In genomic region chr9:96909503-96909902, GRCm38 (mm10) we compare ENCODE assay signal across 16 mouse cellular contexts.
"Had no signal": no experiment of that assay in that cellular context is flagged by ENCODE, and none has a peak within 500 bp of the region (broad histone marks: within the 10 kb centered on the region; RNA-seq: fewer than 3 reads in every experiment).

No protein-coding gene starts in this region.

- H3K4me1 ChIP-seq: neural tube, embryonic 15.5 days; stomach, embryonic 15.5 days had no signal

- H3K4me3 ChIP-seq: neural tube, embryonic 13.5 days; neural tube, embryonic 15.5 days; stomach, embryonic 15.5 days had no signal

- H3K27ac ChIP-seq: neural tube, embryonic 13.5 days; neural tube, embryonic 15.5 days; stomach, embryonic 15.5 days; stomach, postnatal 0 days had no signal

- H3K9ac ChIP-seq: neural tube, embryonic 13.5 days; neural tube, embryonic 15.5 days; stomach, embryonic 15.5 days had no signal

- H3K36me3 ChIP-seq: neural tube, embryonic 13.5 days; neural tube, embryonic 15.5 days; stomach, embryonic 15.5 days had no signal

- H3K4me2 ChIP-seq: neural tube, embryonic 13.5 days; neural tube, embryonic 15.5 days; stomach, embryonic 15.5 days had no signal

- H3K9me3 ChIP-seq: neural tube, embryonic 13.5 days; neural tube, embryonic 15.5 days; stomach, embryonic 15.5 days had no signal

- H3K27me3 ChIP-seq: neural tube, embryonic 13.5 days; neural tube, embryonic 15.5 days; stomach, embryonic 15.5 days had no signal

- DNase-seq: retina, postnatal 1 day; right cerebral cortex, adult 18-20 months; right cerebral cortex, postnatal 14 days; right cerebral cortex, postnatal 25 days; right cerebral cortex, postnatal 4 days; spleen, adult 18-20 months; thymus, adult 18-20 months; thymus, adult 2 months; thymus, postnatal 14 days; thymus, postnatal 25 days; thymus, postnatal 36 days; thymus, postnatal 4 days had no signal
